Mouse (Mus musculus) lung, adult 2 months (tissue): ENCODE measurements around the gene Cpsf6.

ENCODE experiments used
- CTCF ChIP-seq: fragments of 200-500 bp; IDR thresholded peaks from 2 replicates; pipeline ENCODE4 v1.5.1; 2011; ENCODE audit warnings: mild to moderate bottlenecking, low read length, control low read depth; ENCODE audit not compliant: insufficient read depth
- POLR2A ChIP-seq: fragments of 200-500 bp; IDR thresholded peaks from 2 replicates; pipeline ENCODE4 v1.6.1; 2011; ENCODE audit warnings: low read depth, mild to moderate bottlenecking, control low read depth, low read length, borderline replicate concordance; ENCODE audit errors: extremely low read depth

GRCm38 (mm10) chr10:117407734-117408288, 28.0 kb upstream of the Cpsf6 start:
- TF ChIP-seq POLR2A (no peak), CTCF (no peak)
